Mouse (Mus musculus): Measurements from ENCODE around the gene Rerg. TPM values are rescaled to one million over a fixed set of nuclear protein-coding genes. Genes with fewer than 3 reads are reported as not detected.

The Rerg gene
- polyA plus RNA-seq, 1 experiment from 2014 or later = 25.3 TPM

- ATAC-seq (ENCODE audit: insufficient read depth, low FRiP score, low read depth) = no peak
These were observed 71.8 kb downstream of the Rerg start for GRCm38 (mm10) chr6:137098232-137099191.

DNA sequence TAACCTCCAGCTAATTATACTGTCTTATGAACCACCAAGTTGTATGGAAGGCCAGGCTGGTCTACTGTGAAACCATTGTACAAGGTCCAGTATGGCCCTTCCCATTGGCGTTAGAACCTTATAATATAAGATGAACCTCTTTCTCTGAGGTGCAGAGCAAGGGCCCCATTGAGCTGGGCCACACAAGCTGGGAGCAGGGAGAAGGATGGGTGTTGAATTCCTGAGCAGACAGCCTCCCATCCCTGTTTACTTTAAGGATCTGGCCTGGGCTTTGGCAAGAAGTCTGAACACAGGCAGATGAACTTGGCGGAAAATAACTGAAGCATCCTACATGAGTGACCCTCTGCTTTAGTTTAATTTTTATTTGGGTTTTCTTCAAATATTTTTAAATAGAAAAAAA, 75.8 kb downstream of the Rerg start:
- H3K27ac ChIP-seq = no peak overlapping the region
- no peaks in the 10 kb centered on the region for H3K9me3 ChIP-seq
- no peaks in the 10 kb centered on the region for H3K36me3 ChIP-seq
- no peak overlapping the region for H3K4me3 ChIP-seq (replicated peaks)
- peaks cover 6% of the 10 kb centered on the region for H3K4me1 ChIP-seq
- no peak overlapping the region for H3K9ac ChIP-seq
- ATAC-seq (ENCODE audit: insufficient read depth, low FRiP score, low read depth) = no peak
- no peaks in the 10 kb centered on the region for H3K27me3 ChIP-seq (replicated peaks)
- H3K4me2 ChIP-seq = no peak overlapping the region
- 58% methylated on average over 2 of the region's 2 CpGs for WGBS

More at GRCm38 (mm10) chr6:137098232-137099191, 71.8 kb downstream of the Rerg start:
- H3K4me2 ChIP-seq = no peak overlapping the region
- H3K9ac ChIP-seq = no peak overlapping the region
- no peaks in the 10 kb centered on the region for H3K9me3 ChIP-seq
- no peaks in the 10 kb centered on the region for H3K36me3 ChIP-seq
- WGBS = 69% methylated on average over 18 of the region's 18 CpGs
- H3K4me3 ChIP-seq (replicated peaks) = no peak overlapping the region
- H3K27me3 ChIP-seq (replicated peaks) = no peaks in the 10 kb centered on the region
- H3K4me1 ChIP-seq = peaks cover 17% of the 10 kb centered on the region
- no peak overlapping the region for H3K27ac ChIP-seq

DNA sequence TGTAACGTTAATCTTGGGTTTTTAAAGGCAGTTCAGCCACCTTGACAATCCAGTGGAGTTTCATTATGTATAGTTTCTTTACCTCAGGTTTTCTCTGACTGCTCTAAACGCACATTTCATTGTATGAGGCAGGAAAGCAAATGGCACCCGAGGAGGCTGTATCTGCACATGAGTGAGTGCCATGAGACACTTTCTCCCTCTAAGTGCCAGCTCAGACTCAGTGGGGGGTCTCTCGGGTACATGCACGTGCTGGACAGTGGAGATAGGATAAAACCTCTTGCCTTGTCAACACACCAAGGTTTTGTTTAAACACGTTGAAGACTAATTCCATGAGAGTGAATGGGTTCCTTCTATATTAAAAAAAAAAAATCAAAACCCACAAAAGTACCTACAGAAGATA, 81.8 kb downstream of the Rerg start:
- H3K4me2 ChIP-seq = no peak overlapping the region
- H3K9ac ChIP-seq = no peak overlapping the region
- H3K36me3 ChIP-seq = no peaks in the 10 kb centered on the region
- H3K27me3 ChIP-seq (replicated peaks) = no peaks in the 10 kb centered on the region
- 71% methylated on average over 6 of the region's 6 CpGs for WGBS
- H3K4me3 ChIP-seq (replicated peaks) = no peak overlapping the region
- H3K27ac ChIP-seq = no peak overlapping the region
- no peaks in the 10 kb centered on the region for H3K4me1 ChIP-seq
- H3K9me3 ChIP-seq = no peaks in the 10 kb centered on the region
- no peak for ATAC-seq (ENCODE audit: insufficient read depth, low FRiP score, low read depth)

DNA sequence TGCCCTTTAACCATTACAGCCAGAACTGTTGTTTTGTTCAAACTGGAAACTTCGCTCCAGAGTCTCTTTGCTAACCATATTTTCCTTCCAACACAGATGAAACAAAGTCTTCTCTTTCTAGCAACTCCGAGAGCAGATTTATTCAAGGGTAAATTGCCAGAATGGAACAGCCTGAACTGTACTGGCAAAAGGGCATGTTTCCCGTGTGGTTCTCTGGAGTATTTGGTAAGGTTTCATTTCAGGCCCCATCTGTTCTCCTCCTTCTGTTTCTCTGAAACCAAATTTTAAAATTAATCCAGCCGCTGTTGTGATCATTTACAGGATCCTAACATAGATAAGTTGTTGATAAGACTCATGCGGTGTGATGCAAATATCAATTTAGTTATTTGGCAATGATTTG, 82.3 kb downstream of the Rerg start:
- Histone ChIP-seq H3K27me3 (replicated peaks) (no peaks in the 10 kb centered on the region), H3K27ac (no peak overlapping the region), H3K4me3 (replicated peaks) (no peak overlapping the region), H3K4me2 (no peak overlapping the region), H3K4me1 (no peaks in the 10 kb centered on the region), H3K9ac (no peak overlapping the region), H3K9me3 (no peaks in the 10 kb centered on the region), H3K36me3 (no peaks in the 10 kb centered on the region)
- no peak for ATAC-seq (ENCODE audit: insufficient read depth, low FRiP score, low read depth)
- WGBS = 84% methylated on average over 5 of the region's 5 CpGs

DNA sequence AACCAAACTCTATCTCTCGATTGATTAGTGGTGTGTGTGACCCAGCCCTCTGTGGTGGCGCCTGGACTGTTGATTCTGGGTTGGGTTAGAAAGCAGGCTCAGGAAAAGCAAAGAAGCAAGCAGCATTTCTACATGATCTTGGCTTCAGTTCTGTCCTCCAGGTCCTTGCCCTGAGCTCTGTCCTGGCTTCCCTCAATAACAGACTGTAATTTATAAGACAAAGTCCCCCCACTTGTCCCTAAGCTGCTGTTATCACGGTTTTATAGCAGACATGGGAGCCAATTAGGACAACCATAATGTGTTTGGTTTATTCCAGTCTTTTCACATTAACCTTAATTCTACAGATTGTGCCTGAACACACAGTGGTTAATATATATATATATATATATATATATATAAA, 82.8 kb downstream of the Rerg start:
- H3K4me3 ChIP-seq (replicated peaks) = no peak overlapping the region
- ATAC-seq (ENCODE audit: insufficient read depth, low FRiP score, low read depth) = no peak

DNA sequence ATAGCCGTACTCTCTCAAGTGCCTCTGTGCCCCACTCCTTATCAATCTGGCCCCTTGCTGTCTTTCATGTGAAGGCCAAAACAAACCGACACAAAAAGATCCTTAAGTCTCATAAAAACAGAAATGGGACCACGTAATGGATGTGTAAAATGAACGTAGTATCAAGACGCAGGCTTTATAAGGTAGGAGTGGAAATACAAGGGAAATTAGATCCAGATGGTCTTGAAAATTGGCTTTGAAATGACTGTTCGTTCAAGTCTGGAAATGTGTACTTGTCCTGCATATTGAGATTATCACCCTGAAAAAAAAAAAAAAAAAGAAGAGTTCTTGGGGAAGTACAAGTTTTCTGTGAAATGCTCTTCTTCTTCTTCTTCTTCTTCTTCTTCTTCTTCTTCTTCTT, 90.6 kb downstream of the Rerg start:
- Histone ChIP-seq H3K4me1 (no peaks in the 10 kb centered on the region), H3K36me3 (no peaks in the 10 kb centered on the region), H3K4me3 (replicated peaks) (no peak overlapping the region), H3K27ac (no peak overlapping the region), H3K4me2 (no peak overlapping the region), H3K27me3 (replicated peaks) (no peaks in the 10 kb centered on the region), H3K9ac (no peak overlapping the region), H3K9me3 (no peaks in the 10 kb centered on the region)
- 79% methylated on average over 6 of the region's 6 CpGs for WGBS
- ATAC-seq (ENCODE audit: insufficient read depth, low FRiP score, low read depth) = no peak

More for the DNA sequence above, 82.8 kb downstream of the Rerg start:
- Histone ChIP-seq H3K36me3 (no peaks in the 10 kb centered on the region), H3K27ac (no peak overlapping the region), H3K27me3 (replicated peaks) (no peaks in the 10 kb centered on the region), H3K9me3 (no peaks in the 10 kb centered on the region), H3K4me2 (no peak overlapping the region), H3K4me1 (no peaks in the 10 kb centered on the region), H3K9ac (no peak overlapping the region)
- 70% methylated on average over 3 of the region's 3 CpGs for WGBS

GRCm38 (mm10) chr6:137076731-137077130, 93.6 kb downstream of the Rerg start:
- no peak for ATAC-seq (ENCODE audit: insufficient read depth, low FRiP score, low read depth)
- no peak overlapping the region for H3K9ac ChIP-seq
- 83% methylated on average over 13 of the region's 13 CpGs for WGBS
- no peaks in the 10 kb centered on the region for H3K36me3 ChIP-seq
- H3K4me1 ChIP-seq = no peaks in the 10 kb centered on the region
- H3K27ac ChIP-seq = no peak overlapping the region
- H3K4me2 ChIP-seq = no peak overlapping the region
- H3K27me3 ChIP-seq (replicated peaks) = no peaks in the 10 kb centered on the region
- H3K4me3 ChIP-seq (replicated peaks) = no peak overlapping the region
- no peaks in the 10 kb centered on the region for H3K9me3 ChIP-seq

GRCm38 (mm10) chr6:137076225-137076624, 94.1 kb downstream of the Rerg start:
- ATAC-seq (ENCODE audit: insufficient read depth, low FRiP score, low read depth) = no peak
- Histone ChIP-seq H3K4me3 (replicated peaks) (no peak overlapping the region), H3K4me1 (no peaks in the 10 kb centered on the region), H3K9me3 (no peaks in the 10 kb centered on the region), H3K36me3 (no peaks in the 10 kb centered on the region), H3K4me2 (no peak overlapping the region), H3K27ac (no peak overlapping the region), H3K27me3 (replicated peaks) (no peaks in the 10 kb centered on the region), H3K9ac (no peak overlapping the region)
- 68% methylated on average over 6 of the region's 6 CpGs for WGBS

- Histone ChIP-seq H3K36me3 (no peaks in the 10 kb centered on the region), H3K4me1 (no peaks in the 10 kb centered on the region), H3K9ac (no peak overlapping the region), H3K4me3 (replicated peaks) (no peak overlapping the region), H3K4me2 (no peak overlapping the region), H3K27me3 (replicated peaks) (no peaks in the 10 kb centered on the region), H3K9me3 (no peaks in the 10 kb centered on the region), H3K27ac (no peak overlapping the region)
- 62% methylated on average over 8 of the region's 8 CpGs for WGBS
- ATAC-seq (ENCODE audit: insufficient read depth, low FRiP score, low read depth) = no peak
These were observed 98.0 kb downstream of the Rerg start for GRCm38 (mm10) chr6:137072256-137072655.

GRCm38 (mm10) chr6:137071466-137071865, 98.8 kb downstream of the Rerg start:
- 82% methylated on average over 9 of the region's 9 CpGs for WGBS

DNA sequence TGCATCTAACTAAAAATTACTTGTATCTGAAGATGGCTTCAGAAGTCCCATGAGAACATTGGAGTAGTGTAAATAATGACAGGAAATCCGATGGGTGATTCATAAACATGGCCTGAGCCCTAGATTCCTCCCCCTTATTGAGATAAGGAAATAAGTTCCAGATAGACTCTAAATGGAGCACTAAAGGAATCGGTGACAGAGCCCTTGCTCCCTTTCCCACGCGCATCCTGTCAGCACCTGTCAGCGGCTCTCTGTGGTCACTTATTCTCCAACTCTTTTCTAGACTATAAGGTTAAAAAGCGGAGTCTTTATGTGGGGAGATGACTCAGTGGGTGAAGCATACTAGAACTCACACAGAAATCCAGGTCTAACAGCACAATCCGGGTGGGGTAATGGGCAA, 104.8 kb downstream of the Rerg start:
- no peak for ATAC-seq (ENCODE audit: insufficient read depth, low FRiP score, low read depth)
- Histone ChIP-seq H3K36me3 (no peaks in the 10 kb centered on the region), H3K4me2 (no peak overlapping the region), H3K9ac (no peak overlapping the region), H3K27me3 (replicated peaks) (no peaks in the 10 kb centered on the region), H3K27ac (no peak overlapping the region), H3K4me3 (replicated peaks) (no peak overlapping the region), H3K4me1 (no peaks in the 10 kb centered on the region), H3K9me3 (no peaks in the 10 kb centered on the region)
- 76% methylated on average over 7 of the region's 7 CpGs for WGBS

More at GRCm38 (mm10) chr6:137071466-137071865, 98.8 kb downstream of the Rerg start:
- ATAC-seq (ENCODE audit: insufficient read depth, low FRiP score, low read depth) = no peak
- Histone ChIP-seq H3K9ac (no peak overlapping the region), H3K4me3 (replicated peaks) (no peak overlapping the region), H3K36me3 (no peaks in the 10 kb centered on the region), H3K27ac (no peak overlapping the region), H3K4me2 (no peak overlapping the region), H3K9me3 (no peaks in the 10 kb centered on the region), H3K27me3 (replicated peaks) (no peaks in the 10 kb centered on the region), H3K4me1 (no peaks in the 10 kb centered on the region)

DNA sequence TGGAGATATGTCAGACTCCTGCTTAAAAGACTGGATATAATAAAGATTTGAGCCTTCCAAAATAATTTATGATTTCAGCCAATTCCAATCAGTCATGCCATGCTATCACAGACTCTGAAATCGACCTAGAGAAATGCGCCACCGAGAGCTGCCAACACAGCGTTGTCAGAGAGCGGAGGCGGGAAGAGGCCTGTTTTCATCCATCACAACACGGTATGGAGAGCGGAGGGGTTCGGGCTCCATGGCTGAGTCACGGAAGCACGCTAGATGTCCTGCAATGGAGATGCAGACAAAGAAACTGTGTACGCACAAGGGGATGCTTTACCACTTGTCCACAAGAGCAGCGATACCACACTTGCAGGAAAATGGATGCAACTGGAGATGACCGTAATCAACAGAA, 105.5 kb downstream of the Rerg start:
- H3K27ac ChIP-seq = no peak overlapping the region

More for the DNA sequence above, 105.5 kb downstream of the Rerg start:
- no peak overlapping the region for H3K9ac ChIP-seq
- H3K4me3 ChIP-seq (replicated peaks) = no peak overlapping the region
- WGBS = 91% methylated on average over 14 of the region's 14 CpGs
- no peaks in the 10 kb centered on the region for H3K36me3 ChIP-seq
- no peaks in the 10 kb centered on the region for H3K27me3 ChIP-seq (replicated peaks)
- ATAC-seq (ENCODE audit: insufficient read depth, low FRiP score, low read depth) = no peak
- no peaks in the 10 kb centered on the region for H3K4me1 ChIP-seq
- no peaks in the 10 kb centered on the region for H3K9me3 ChIP-seq
- no peak overlapping the region for H3K4me2 ChIP-seq

All from stomach, embryonic 15.5 days (tissue).